Mouse (Mus musculus) midbrain, embryonic 10.5 days (tissue): Measurements from ENCODE around the gene Casd1. TPM values are rescaled to one million over a fixed set of nuclear protein-coding genes. Genes with fewer than 3 reads are reported as not detected.

Source experiments
- DNase-seq: peaks from one replicate; pipeline ENCODE4 v3.0.0-alpha.2; 2017; ENCODE audit warnings: low spot score
- H3K27ac ChIP-seq: fragments of 300-500 bp; sonication (generic); replicated peaks from 2 replicates; pipeline ENCODE4 v1.5.1; 2016; ENCODE audit warnings: mild to moderate bottlenecking
- H3K27me3 ChIP-seq: fragments of 300-500 bp; sonication (generic); 2 replicates; pipeline ENCODE4 v1.6.1; 2016; ENCODE audit warnings: low read depth, mild to moderate bottlenecking; ENCODE audit not compliant: poor library complexity, severe bottlenecking
- H3K36me3 ChIP-seq: fragments of 300-500 bp; sonication (generic); 2 replicates; pipeline ENCODE4 v1.6.1; 2016; ENCODE audit warnings: mild to moderate bottlenecking, moderate library complexity
- H3K4me1 ChIP-seq: fragments of 300-500 bp; sonication (generic); 2 replicates; pipeline ENCODE4 v1.6.1; 2016
- H3K4me3 ChIP-seq: fragments of 300-500 bp; sonication (generic); 2 replicates; pipeline ENCODE4 v1.5.1; 2016; ENCODE audit warnings: mild to moderate bottlenecking, moderate library complexity
- H3K9me3 ChIP-seq: fragments of 300-500 bp; sonication (generic); replicated peaks from 2 replicates; pipeline ENCODE4 v1.6.1; 2016; ENCODE audit warnings: mild to moderate bottlenecking
- WGBS: fragments of 180-500 bp; shearing (Covaris S2); methylation state at CpG from one replicate; pipeline ENCODE4 v1.1.7; 2016; 5-methylcytosine and 5-hydroxymethylcytosine counted together
- polyA plus RNA-seq: library from polyadenylated mRNA; unstranded; fragments of >200 nt; fragmentation: Nextera tagmentation; extraction: Ambion mirVana; gene quantifications from 2 replicates; pipeline ENCODE4 v1.2.1, GENCODE M21; 2016

Casd1 gene
- polyA plus RNA-seq, 1 experiment from 2014 or later, result 32.2 TPM

- WGBS, result 78% methylated on average over 4 of the region's 4 CpGs
- Histone ChIP-seq H3K4me1 (peaks cover 9% of the 10 kb centered on the region), H3K9me3 (no peaks in the 10 kb centered on the region), H3K27ac (no peak overlapping the region), H3K27me3 (0 out of 2 replicates have a peak, but pooled peaks cover 12% of the 10 kb centered on the region), H3K4me3 (no peak overlapping the region), H3K36me3 (no peaks in the 10 kb centered on the region)
- DNase-seq, result no peak
Observed at GRCm38 (mm10) chr6:4587946-4588345, 12.7 kb upstream of the Casd1 start.

GRCm38 (mm10) chr6:4588722-4589121 lies 11.9 kb upstream of the Casd1 start:
- H3K9me3 ChIP-seq, result no peaks in the 10 kb centered on the region
- H3K27ac ChIP-seq, result no peak overlapping the region
- 86% methylated on average over 3 of the region's 3 CpGs for WGBS
- no peak for DNase-seq
- peaks cover 1% of the 10 kb centered on the region for H3K4me1 ChIP-seq
- no peak overlapping the region for H3K4me3 ChIP-seq
- 0 out of 2 replicates have a peak, but pooled peaks cover 10% of the 10 kb centered on the region for H3K27me3 ChIP-seq
- no peaks in the 10 kb centered on the region for H3K36me3 ChIP-seq

- peaks cover 5% of the 10 kb centered on the region; the same call in 1 of the 2 replicates for H3K4me1 ChIP-seq
- no peak overlapping the region for H3K27ac ChIP-seq
- H3K27me3 ChIP-seq, result 0 out of 2 replicates have a peak, but pooled peaks cover 7% of the 10 kb centered on the region
- no peak for DNase-seq
- WGBS, result 79% methylated on average over 8 of the region's 8 CpGs
- H3K9me3 ChIP-seq, result no peaks in the 10 kb centered on the region
- no peaks in the 10 kb centered on the region for H3K36me3 ChIP-seq
- H3K4me3 ChIP-seq, result no peak overlapping the region
Observed at GRCm38 (mm10) chr6:4590089-4590488, 10.6 kb upstream of the Casd1 start.

- H3K4me3 ChIP-seq, result no peak overlapping the region
- DNase-seq, result no peak
- no peaks in the 10 kb centered on the region for H3K36me3 ChIP-seq
- H3K9me3 ChIP-seq, result no peaks in the 10 kb centered on the region
- H3K4me1 ChIP-seq, result peaks cover 39% of the 10 kb centered on the region
- 88% methylated on average over 4 of the region's 4 CpGs for WGBS
- H3K27ac ChIP-seq, result no peak overlapping the region
- no peaks in the 10 kb centered on the region; the same call in 1 of the 2 replicates for H3K27me3 ChIP-seq
Observed at GRCm38 (mm10) chr6:4597711-4598110, 2.9 kb upstream of the Casd1 start.

GRCm38 (mm10) chr6:4600085-4600657 lies 468 bp upstream of the Casd1 start:
- H3K9me3 ChIP-seq, result no peaks in the 10 kb centered on the region
- peak overlapping the region; percentile 99 for H3K27ac ChIP-seq
- no peaks in the 10 kb centered on the region; the same call in 1 of the 2 replicates for H3K27me3 ChIP-seq
- H3K36me3 ChIP-seq, result no peaks in the 10 kb centered on the region
- peaks cover 48% of the 10 kb centered on the region for H3K4me1 ChIP-seq
- 42% methylated on average over 7 of the region's 7 CpGs for WGBS
- no peak for DNase-seq
- H3K4me3 ChIP-seq, result peak overlapping the region; percentile 73

GRCm38 (mm10) chr6:4601297-4601931 lies 775 bp downstream of the Casd1 start:
- Histone ChIP-seq H3K4me3 (peak overlapping the region; percentile 73), H3K27me3 (no peaks in the 10 kb centered on the region; the same call in 1 of the 2 replicates), H3K36me3 (no peaks in the 10 kb centered on the region), H3K9me3 (no peaks in the 10 kb centered on the region), H3K4me1 (peaks cover 50% of the 10 kb centered on the region), H3K27ac (peak overlapping the region; percentile 99)
- DNase-seq, result peak; percentile 69
- 4% methylated on average over 51 of the region's 58 CpGs for WGBS

- WGBS, result 82% methylated on average over 5 of the region's 5 CpGs
- Histone ChIP-seq H3K4me1 (peaks cover 55% of the 10 kb centered on the region), H3K9me3 (no peaks in the 10 kb centered on the region), H3K36me3 (no peaks in the 10 kb centered on the region), H3K4me3 (peak overlapping the region; percentile 73), H3K27ac (peak overlapping the region; percentile 99), H3K27me3 (no peaks in the 10 kb centered on the region; the same call in 1 of the 2 replicates)
- no peak for DNase-seq
Observed at GRCm38 (mm10) chr6:4602012-4602411, 1.4 kb downstream of the Casd1 start.

- DNase-seq, result no peak
- H3K4me1 ChIP-seq, result peaks cover 41% of the 10 kb centered on the region
- H3K27me3 ChIP-seq, result no peaks in the 10 kb centered on the region
- H3K27ac ChIP-seq, result 0 out of 2 replicates have a peak overlapping the region, but pooled peaks have one; percentile 23
- H3K36me3 ChIP-seq, result peaks cover 8% of the 10 kb centered on the region; the same call in 1 of the 2 replicates
- H3K9me3 ChIP-seq, result no peaks in the 10 kb centered on the region
- 91% methylated on average over 4 of the region's 4 CpGs for WGBS
- H3K4me3 ChIP-seq, result no peak overlapping the region
Observed at GRCm38 (mm10) chr6:4606394-4606793, 5.8 kb downstream of the Casd1 start.

GRCm38 (mm10) chr6:4610216-4610896 lies 9.7 kb downstream of the Casd1 start:
- H3K27me3 ChIP-seq, result no peaks in the 10 kb centered on the region
- peaks cover 27% of the 10 kb centered on the region for H3K36me3 ChIP-seq
- H3K27ac ChIP-seq, result no peak overlapping the region
- no peak overlapping the region for H3K4me3 ChIP-seq
- H3K9me3 ChIP-seq, result peaks cover 4% of the 10 kb centered on the region; the same call in 1 of the 2 replicates
- WGBS, result 79% methylated on average over 4 of the region's 4 CpGs
- no peak for DNase-seq
- peaks cover 13% of the 10 kb centered on the region for H3K4me1 ChIP-seq

GRCm38 (mm10) chr6:4611853-4612252 lies 11.2 kb downstream of the Casd1 start:
- Histone ChIP-seq H3K36me3 (peaks cover 35% of the 10 kb centered on the region), H3K4me1 (peaks cover 6% of the 10 kb centered on the region), H3K27me3 (no peaks in the 10 kb centered on the region), H3K4me3 (no peak overlapping the region), H3K27ac (no peak overlapping the region), H3K9me3 (peaks cover 4% of the 10 kb centered on the region; the same call in 1 of the 2 replicates)
- no peak for DNase-seq
- WGBS, result 89% methylated on average over 4 of the region's 4 CpGs

- H3K4me1 ChIP-seq, result peaks cover 2% of the 10 kb centered on the region
- no peak overlapping the region for H3K27ac ChIP-seq
- H3K4me3 ChIP-seq, result no peak overlapping the region
- no peak for DNase-seq
- no peaks in the 10 kb centered on the region for H3K27me3 ChIP-seq
- H3K36me3 ChIP-seq, result peaks cover 41% of the 10 kb centered on the region
- H3K9me3 ChIP-seq, result peaks cover 4% of the 10 kb centered on the region; the same call in 1 of the 2 replicates
- 90% methylated on average over 7 of the region's 7 CpGs for WGBS
Observed at GRCm38 (mm10) chr6:4612431-4612830, 11.8 kb downstream of the Casd1 start.

GRCm38 (mm10) chr6:4617911-4618310 lies 17.3 kb downstream of the Casd1 start:
- H3K27ac ChIP-seq, result no peak overlapping the region
- H3K4me1 ChIP-seq, result no peaks in the 10 kb centered on the region
- no peak overlapping the region for H3K4me3 ChIP-seq
- H3K9me3 ChIP-seq, result peaks cover 4% of the 10 kb centered on the region; the same call in 1 of the 2 replicates
- DNase-seq, result no peak
- H3K27me3 ChIP-seq, result no peaks in the 10 kb centered on the region
- H3K36me3 ChIP-seq, result peaks cover 57% of the 10 kb centered on the region
- 87% methylated on average over 10 of the region's 10 CpGs for WGBS

- no peak for DNase-seq
- H3K27ac ChIP-seq, result no peak overlapping the region
- H3K27me3 ChIP-seq, result no peaks in the 10 kb centered on the region
- peaks cover 36% of the 10 kb centered on the region for H3K4me1 ChIP-seq
- H3K36me3 ChIP-seq, result peaks cover 26% of the 10 kb centered on the region
- WGBS, result 75% methylated on average over 3 of the region's 3 CpGs
- no peaks in the 10 kb centered on the region for H3K9me3 ChIP-seq
- no peak overlapping the region for H3K4me3 ChIP-seq
Observed at GRCm38 (mm10) chr6:4631464-4631863, 30.8 kb downstream of the Casd1 start.
